Mouse (Mus musculus): ENCODE data around the gene Slc2a13.

The Slc2a13 gene

DNA sequence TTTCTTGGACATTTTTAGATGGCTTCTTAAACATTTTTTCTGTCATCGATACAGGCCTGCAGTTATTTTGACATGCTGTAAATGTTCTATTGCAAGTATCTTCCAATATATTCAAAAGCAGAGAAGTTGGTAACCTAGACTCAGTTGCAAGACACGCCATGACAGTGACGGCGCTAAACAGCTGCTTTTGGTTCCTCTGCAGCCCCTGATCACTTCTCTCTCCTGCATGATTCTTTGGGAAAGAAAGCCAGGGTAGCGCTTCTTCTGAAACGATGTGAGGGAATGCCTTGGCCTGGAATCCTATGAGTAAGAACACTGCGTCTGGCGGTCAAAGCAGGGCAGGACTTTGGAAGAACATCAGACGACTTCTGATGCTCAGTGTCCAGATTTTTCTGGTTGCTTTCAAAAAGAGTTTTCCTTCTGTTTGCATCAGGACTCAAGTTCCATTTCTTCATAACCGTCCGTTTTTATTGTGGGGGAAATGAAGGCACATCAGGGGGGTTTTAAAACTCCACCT lies 273.7 kb downstream of the Slc2a13 start:
- in situ Hi-C loops (cut with MboI; ENCODE audit: unreplicated experiment in 2 of 2) = no loop called here

DNA sequence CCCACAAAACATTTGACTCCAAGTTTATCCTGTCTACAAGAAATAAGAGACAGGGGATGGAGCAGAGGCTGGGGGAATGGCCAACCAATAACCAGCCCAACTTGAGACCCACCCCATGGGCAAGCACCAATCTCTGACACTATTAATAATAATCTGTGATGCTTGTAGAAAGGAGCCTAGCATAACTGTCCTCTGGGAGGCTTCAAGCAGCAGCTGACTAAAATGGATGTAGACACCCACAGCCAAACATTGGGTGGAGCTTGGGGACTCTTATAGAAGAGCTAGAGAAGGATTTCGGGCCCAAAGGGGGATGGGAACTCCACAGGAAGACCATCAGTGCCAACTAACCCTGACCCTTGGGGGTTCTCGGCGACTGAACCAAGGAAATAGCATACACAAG lies 289.6 kb downstream of the Slc2a13 start:
- in situ Hi-C loops (cut with MboI; ENCODE audit: unreplicated experiment in 2 of 2) = no loop called here

DNA sequence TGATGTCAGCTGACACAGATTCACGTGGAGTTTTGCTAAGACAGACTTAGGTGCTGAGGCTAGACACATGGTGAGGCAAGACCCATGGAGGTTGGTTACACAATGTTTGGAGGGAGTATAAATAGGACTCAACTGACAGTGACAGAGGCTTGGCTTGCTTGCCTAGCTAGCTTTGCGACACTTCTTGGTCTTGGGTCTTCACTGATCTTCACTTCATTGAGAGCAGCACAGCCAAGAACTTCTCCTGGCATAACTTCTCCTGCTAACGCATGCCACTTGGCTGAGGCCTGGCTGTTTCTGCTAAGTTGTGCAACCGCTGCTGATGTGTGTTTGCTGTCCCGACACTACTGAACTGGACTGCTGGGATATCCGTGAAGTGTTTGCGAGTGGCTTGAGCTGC lies 290.2 kb downstream of the Slc2a13 start:
- in situ Hi-C loops (cut with MboI; ENCODE audit: unreplicated experiment in 2 of 2) = no loop called here

DNA sequence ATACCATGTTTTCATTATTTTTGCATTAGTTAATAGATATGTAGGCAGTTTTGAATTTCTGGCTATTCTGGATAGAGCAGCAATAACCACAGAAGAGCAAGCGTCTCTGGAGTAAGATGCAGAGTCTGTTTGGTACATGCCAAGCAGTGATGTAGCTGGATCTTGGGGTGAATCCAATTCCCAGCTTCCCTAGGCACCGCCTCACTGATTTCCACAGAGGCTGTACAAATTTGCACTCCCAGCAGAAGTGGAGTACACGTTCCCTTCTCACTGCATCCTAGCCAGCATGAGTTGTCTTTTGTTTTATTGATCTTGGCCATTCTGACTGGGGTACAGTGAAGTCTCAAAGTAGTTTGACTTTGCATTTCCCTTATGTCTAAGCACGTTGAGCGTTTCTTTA lies 291.5 kb downstream of the Slc2a13 start:
- in situ Hi-C loops (cut with MboI; ENCODE audit: unreplicated experiment in 2 of 2) = no loop called here

DNA sequence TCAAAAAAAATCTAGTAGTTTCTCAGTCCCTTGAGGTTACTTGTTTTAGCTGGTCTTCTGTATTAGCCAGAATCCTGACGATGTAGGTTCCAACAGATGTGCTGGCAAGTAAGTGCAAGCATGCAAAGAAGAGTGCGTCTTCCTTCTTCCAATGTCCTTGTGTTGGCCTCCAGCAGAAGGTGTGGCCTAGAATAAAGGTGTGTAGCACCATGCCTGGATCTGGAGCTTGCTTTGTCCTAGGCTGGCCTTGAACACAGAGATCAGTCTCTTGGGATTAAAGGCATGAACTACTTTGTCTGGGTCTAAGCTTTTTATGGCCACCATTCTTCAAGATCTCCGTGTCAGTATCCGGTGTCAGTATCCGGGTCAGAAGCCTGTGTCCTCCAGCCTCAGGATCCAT lies 293.5 kb downstream of the Slc2a13 start:
- in situ Hi-C loops (cut with MboI; ENCODE audit: unreplicated experiment in 2 of 2) = no loop called here

DNA sequence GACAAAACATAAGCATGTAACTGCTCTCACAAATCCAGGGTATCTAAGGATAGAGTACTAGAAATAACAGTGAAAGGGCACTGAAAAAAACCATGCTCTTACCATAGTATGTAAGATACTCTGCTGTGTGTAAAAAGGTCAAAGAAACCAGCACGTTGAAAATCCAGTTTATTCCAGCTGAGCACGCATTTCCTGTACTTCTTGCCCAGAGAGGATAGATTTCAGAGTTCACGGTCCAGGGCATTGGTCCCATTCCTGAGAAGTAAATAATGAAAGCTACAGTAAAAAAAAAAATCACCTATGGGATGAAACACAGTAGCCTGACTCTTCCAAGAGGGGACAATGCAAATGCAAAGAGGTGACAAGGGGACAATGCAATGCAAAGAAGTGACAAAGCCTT lies 297.1 kb downstream of the Slc2a13 start:
- in situ Hi-C loops (cut with MboI; ENCODE audit: unreplicated experiment in 2 of 2) = no loop called here

DNA sequence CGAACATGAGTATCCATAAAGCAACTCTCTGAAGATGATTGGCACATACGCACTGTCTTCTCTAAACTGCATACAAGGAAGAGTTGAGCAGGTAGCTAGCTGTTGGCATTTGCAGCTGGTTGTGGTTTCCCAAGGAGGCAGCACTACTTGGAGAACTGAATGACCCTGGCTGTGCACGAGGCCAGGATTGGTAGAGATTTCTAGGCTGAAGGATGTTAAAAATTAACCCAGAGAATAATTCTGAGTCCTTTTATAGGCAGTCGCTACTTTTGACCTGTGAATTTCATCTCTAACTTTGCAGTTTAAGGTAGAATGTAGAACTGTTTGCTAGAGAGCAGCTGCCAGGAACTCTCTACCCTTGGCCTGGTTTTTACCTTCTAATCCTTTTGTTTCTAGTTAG lies 304.5 kb downstream of the Slc2a13 start:
- in situ Hi-C loops (cut with MboI; ENCODE audit: unreplicated experiment in 2 of 2) = no loop called here

DNA sequence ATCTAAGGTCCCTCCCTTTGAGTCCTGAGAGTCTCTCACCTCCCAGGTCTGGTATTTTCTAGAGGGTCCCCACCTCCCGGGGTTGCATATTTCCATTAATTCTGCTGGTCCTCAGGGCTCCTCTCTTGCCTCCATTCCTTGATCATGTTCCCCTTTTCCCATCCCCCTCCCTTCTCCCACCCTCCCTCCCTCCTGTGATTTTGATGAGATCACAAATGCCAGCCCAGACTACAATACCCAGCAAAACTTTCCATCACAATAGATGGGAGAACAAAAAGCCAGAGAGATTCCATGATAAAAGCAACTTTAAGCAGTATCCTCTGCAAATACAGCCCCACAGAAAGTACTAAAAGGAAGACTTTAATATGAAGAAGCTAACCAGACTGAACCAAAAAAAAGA lies 309.1 kb downstream of the Slc2a13 start:
- in situ Hi-C loops (cut with MboI; ENCODE audit: unreplicated experiment in 2 of 2) = no loop called here

DNA sequence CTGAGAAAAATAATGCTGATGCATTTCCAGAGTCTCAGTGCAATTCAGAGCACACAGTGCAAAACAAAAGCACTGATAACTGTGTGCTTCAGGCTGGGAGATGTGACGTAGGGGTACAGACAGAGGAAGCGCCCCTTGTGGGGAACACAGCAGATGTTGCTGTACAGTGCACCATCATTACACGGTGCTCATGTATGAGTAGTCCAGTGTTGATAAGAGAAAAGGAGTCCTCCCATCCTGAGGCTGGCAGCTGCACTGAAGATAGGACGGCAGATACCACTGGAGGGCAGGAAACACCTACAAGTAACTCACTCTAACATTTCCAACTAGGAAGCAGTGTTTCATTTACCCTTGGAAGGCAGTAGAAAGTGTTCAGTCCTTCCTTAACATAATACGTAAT lies 312.5 kb downstream of the Slc2a13 start:
- in situ Hi-C loops (cut with MboI; ENCODE audit: unreplicated experiment in 2 of 2) = no loop called here

DNA sequence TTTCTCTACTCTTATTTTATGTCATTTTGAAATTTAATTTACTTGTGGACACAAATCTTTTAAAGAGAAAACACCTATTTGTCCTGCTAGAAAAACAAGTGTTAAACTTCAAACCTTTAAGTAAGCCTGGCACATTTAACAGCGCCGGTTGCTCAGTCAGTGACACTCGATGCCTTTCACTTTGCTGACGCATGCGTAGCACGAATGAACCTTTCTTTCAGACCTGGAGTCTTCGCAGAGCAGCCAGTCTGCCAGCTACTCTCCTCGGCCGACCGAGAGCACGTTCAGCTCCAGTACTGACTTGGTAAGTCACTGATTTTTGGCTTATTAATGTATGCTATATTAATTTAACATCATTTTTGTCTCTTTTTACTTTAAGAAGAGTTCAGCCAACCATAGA lies 315.9 kb downstream of the Slc2a13 start:
- in situ Hi-C loops (cut with MboI; ENCODE audit: unreplicated experiment in 2 of 2) = no loop called here

DNA sequence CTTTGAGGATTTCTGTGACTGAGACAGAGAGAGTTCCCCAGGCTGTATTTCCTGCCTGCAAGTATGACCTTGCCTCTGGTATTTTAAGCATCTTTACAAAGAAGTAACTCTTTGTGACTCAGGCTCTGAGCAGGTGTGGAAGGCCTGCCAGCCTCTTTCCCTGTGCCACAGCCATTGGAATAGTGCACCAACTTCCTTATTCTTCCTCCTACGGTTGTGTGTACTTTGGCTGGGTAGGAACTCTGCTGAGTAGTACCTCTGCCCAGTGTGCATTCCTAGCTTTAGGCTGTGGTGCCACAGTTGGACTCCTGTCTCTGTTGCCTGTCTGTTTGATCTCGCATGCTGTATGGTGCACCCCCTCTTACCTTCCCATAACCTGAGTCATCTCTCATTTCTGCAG lies 317.8 kb downstream of the Slc2a13 start:
- in situ Hi-C loops (cut with MboI; ENCODE audit: unreplicated experiment in 2 of 2) = no loop called here

DNA sequence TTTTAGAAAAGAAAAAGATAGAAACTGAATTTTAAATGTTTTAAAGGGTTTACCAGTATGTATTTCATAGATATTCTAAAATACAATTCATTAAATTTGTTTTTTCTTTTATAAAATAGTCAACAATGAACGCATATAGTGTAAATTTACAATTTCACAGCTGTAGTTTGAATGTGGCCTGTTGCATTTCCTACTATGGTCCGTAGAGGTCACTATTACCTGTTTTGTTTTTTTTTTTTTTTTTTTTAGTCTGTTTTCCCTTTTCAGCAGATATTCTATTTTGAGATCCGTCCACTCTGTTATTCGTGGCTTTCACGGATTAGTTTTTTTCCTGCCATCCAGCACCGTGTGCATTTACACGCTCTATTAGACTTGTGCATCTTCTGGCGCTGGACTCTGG lies 320.1 kb downstream of the Slc2a13 start:
- in situ Hi-C loops (cut with MboI; ENCODE audit: unreplicated experiment in 2 of 2) = no loop called here

DNA sequence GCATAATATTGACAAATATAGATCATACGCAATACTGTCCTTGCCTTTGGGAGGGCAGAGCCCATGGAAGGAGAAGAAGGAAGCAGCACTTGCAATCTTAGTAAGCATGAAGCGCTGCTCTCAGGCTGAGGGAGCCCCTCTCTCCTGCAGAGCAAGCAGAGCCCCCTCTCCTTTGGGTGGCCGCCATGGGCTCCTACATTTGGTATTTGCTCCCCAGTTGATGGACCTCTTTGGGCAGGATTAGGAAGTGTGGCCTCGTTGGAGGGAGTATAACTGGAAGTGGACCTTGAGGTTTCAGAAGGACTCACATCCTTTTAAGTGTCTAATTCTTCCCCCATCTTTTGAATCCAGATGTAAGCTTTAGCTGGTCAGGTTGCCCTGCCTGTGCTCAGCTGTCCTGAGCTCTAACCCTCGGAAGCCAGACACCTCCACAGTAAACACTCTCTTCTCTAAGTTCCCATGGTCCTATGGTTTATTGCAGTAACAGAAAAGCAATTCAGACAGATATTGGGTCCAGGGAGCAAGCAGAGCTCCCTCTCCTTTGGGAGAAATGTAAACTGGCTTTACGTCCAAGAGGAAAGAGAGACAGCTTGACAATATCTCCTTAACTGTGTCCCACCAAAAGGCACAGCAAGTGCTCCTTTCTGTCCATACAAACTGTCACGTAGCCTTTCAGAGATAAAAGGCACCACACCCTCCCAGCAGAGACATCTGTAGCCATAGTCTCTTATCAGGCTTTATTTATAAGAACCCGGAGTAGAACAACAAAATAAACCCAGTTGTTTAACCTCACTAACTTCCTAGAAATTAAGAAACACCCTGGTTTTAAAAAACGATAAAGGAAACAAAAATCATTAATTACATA lies 321.3 kb downstream of the Slc2a13 start:
- in situ Hi-C loops (cut with MboI; ENCODE audit: unreplicated experiment in 2 of 2) = no loop called here

DNA sequence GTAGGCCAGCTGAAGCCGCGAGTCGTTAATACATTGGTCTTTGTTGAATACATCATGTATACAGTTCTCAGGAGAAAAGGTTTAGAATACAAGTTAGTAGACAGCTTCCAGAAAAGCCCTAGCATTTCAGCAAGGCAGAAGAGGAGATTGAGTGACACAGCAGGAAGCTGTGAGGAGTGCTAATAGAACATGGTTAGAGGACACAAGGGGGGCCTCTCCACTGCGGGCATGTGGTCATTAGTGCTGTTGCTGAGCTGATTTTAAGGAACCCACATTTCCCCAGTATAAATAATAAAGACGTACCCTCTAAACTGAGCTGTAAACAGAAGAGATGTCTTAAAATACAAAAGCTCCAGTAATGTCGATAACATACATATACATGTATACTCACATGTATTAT lies 322.2 kb downstream of the Slc2a13 start:
- in situ Hi-C loops (cut with MboI; ENCODE audit: unreplicated experiment in 2 of 2) = no loop called here

DNA sequence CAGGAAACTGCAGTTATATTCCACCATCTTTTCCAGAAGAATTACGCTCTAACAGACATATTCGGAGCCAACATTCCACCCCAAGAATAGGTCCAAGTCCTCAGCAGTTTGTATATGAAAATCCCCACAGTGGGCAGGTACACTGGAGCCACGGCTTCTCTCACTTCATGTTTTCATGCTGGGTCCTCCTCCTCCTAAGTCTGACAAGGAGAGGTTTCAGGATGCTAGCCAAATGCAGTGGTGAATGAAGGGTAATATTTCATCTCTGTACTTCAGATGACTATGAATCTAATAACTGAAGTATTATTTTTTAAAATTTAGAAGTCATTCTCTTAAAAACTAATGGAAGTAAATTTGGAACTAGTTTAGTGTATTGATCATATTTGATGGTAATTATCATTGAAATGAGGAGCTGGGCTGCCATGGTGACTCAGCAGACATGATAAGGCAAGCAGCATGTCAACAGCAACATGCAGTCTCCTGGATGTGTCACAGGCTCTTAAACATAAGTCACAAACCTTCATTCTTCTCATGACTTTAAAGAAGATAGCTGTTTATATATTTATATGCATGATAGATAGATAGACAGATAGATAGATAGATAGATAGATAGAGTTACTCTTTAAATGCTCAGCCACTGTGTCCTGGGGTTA lies 332.3 kb downstream of the Slc2a13 start:
- in situ Hi-C loops (cut with MboI; ENCODE audit: unreplicated experiment in 2 of 2) = no loop called here

DNA sequence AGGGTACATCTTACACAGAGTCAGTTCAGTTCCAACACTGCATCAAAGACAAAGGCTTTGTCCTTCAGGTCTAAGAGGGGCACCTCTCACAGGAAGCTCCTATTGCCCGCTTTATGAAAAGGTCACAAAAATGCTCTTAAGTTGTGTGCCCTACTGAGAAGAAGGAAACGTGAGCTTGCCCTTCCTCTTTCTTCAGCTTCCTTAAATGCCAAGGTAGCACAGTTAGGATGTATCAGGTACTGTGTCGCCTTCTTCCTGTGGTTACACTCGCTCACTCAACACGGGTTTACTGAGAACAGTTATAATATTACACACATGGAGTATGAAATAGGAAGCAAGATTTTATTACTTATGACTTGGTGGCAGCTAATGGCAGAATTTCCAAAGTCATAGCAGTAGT lies 335.8 kb downstream of the Slc2a13 start:
- in situ Hi-C loops (cut with MboI; ENCODE audit: unreplicated experiment in 2 of 2) = no loop called here

All from v-Abl transformed pro-B cells (cell line).